Mouse (Mus musculus) CH12.LX (cell line): ENCODE results near the gene Npas1. TPM values are rescaled to one million over a fixed set of nuclear protein-coding genes. Genes with fewer than 3 reads are reported as not detected.

Experiments
- DNase-seq: peaks from one replicate; pipeline ENCODE4 v3.0.0-alpha.2; 2013; ENCODE audit errors: extremely low read depth
- H3K27ac ChIP-seq: 2 replicates; pipeline ENCODE4 v1.5.1; 2012; ENCODE audit warnings: low read depth, mild to moderate bottlenecking, control low read depth, moderate library complexity; ENCODE audit not compliant: insufficient read depth
- H3K27me3 ChIP-seq: replicated peaks from 2 replicates; pipeline ENCODE3; 2012; ENCODE audit warnings: inconsistent platforms
- H3K36me3 ChIP-seq, 2 experiments: replicated peaks in 1 of 2; 2 replicates each; pipeline versions ENCODE3 to v1.6.1; 2012; ENCODE audit warnings: inconsistent platforms in 1 of 2, low read length in 1 of 2, mild to moderate bottlenecking in 1 of 2, mixed read lengths in 1 of 2, moderate library complexity in 1 of 2; ENCODE audit not compliant: control insufficient read depth in 1 of 2, insufficient read depth in 1 of 2
- H3K4me1 ChIP-seq, 2 experiments: 2 replicates each; pipeline ENCODE4 v1.6.1; 2012; ENCODE audit warnings: inconsistent platforms in 1 of 2, moderate library complexity in 1 of 2; ENCODE audit not compliant: insufficient read depth in 2 of 2, control insufficient read depth in 1 of 2
- H3K4me2 ChIP-seq: 2 replicates; pipeline ENCODE4 v1.6.1; 2012; ENCODE audit warnings: low read depth, mild to moderate bottlenecking, control low read depth; ENCODE audit not compliant: poor library complexity, insufficient read depth, severe bottlenecking
- H3K4me3 ChIP-seq, 3 experiments: fragments of 150-350 bp in 1 of 3; sonication (generic) in 1 of 3; replicated peaks in 1 of 3; 2 replicates each; pipeline versions ENCODE3 to v1.5.1; 2011 to 2012; ENCODE audit warnings: low read depth in 2 of 3, low read length in 2 of 3, mild to moderate bottlenecking in 2 of 3, moderate library complexity in 2 of 3, control low read depth in 1 of 3, improper control_type of control experiment in 1 of 3, inconsistent platforms in 1 of 3, mixed read lengths in 1 of 3; ENCODE audit not compliant: poor library complexity in 1 of 3
- H3K79me2 ChIP-seq: replicated peaks from 2 replicates; pipeline ENCODE4 v1.6.1; 2012; ENCODE audit warnings: mild to moderate bottlenecking, moderate library complexity; ENCODE audit not compliant: control insufficient read depth, poor library complexity, insufficient read depth, severe bottlenecking; ENCODE audit errors: extremely low read depth
- H3K9ac ChIP-seq: 2 replicates; pipeline ENCODE4 v1.6.1; 2012; ENCODE audit warnings: low read depth, mild to moderate bottlenecking, control low read depth, moderate library complexity; ENCODE audit not compliant: insufficient read depth
- H3K9me3 ChIP-seq: replicated peaks from 2 replicates; pipeline ENCODE3; 2012; ENCODE audit warnings: low read length, inconsistent platforms, mixed read lengths
- BHLHE40 ChIP-seq: IDR thresholded peaks from 2 replicates; pipeline ENCODE4 v1.6.1; 2011; ENCODE audit warnings: mild to moderate bottlenecking, low read depth, low read length, improper control_type of control experiment
- CHD1 ChIP-seq: IDR thresholded peaks from 2 replicates; pipeline ENCODE4 v1.6.1; 2012; ENCODE audit warnings: low read depth, low read length, improper control_type of control experiment, inconsistent platforms
- E2F4 ChIP-seq: IDR thresholded peaks from 2 replicates; pipeline ENCODE4 v1.6.1; 2011; ENCODE audit warnings: low read depth, low read length, improper control_type of control experiment; ENCODE audit not compliant: insufficient replicate concordance
- ELF1 ChIP-seq: IDR thresholded peaks from 2 replicates; pipeline ENCODE4 v1.6.1; 2014; ENCODE audit warnings: low read depth, mild to moderate bottlenecking, inconsistent platforms, low read length, improper control_type of control experiment
- GABPA ChIP-seq: IDR thresholded peaks from 2 replicates; pipeline ENCODE4 v1.6.1; 2012; ENCODE audit warnings: low read depth, low read length, improper control_type of control experiment, inconsistent platforms; ENCODE audit not compliant: insufficient replicate concordance
- JUN ChIP-seq: IDR thresholded peaks from 2 replicates; pipeline ENCODE4 v1.6.1; 2011; ENCODE audit warnings: low read depth, mild to moderate bottlenecking, low read length, improper control_type of control experiment, moderate library complexity; ENCODE audit not compliant: insufficient read depth
- MAFK ChIP-seq: IDR thresholded peaks from 2 replicates; pipeline ENCODE4 v1.6.1; 2011; ENCODE audit warnings: low read length, improper control_type of control experiment; ENCODE audit not compliant: insufficient replicate concordance
- MAX ChIP-seq: IDR thresholded peaks from 2 replicates; pipeline ENCODE4 v1.6.1; 2011; ENCODE audit warnings: low read length, improper control_type of control experiment
- MAZ ChIP-seq: IDR thresholded peaks from 2 replicates; pipeline ENCODE4 v1.6.1; 2012; ENCODE audit warnings: low read depth, mild to moderate bottlenecking, inconsistent platforms, low read length, improper control_type of control experiment, moderate library complexity
- MEF2A ChIP-seq: IDR thresholded peaks from 2 replicates; pipeline ENCODE4 v1.6.1; 2014; ENCODE audit warnings: low read depth, mild to moderate bottlenecking, inconsistent platforms, low read length, improper control_type of control experiment, borderline replicate concordance
- NELFE ChIP-seq: IDR thresholded peaks from 2 replicates; pipeline ENCODE4 v1.6.1; 2011; ENCODE audit warnings: low read depth, low read length, improper control_type of control experiment
- NRF1 ChIP-seq: IDR thresholded peaks from 2 replicates; pipeline ENCODE4 v1.6.1; 2014; ENCODE audit warnings: low read depth, mild to moderate bottlenecking, inconsistent platforms, low read length, improper control_type of control experiment, moderate library complexity
- PAX5 ChIP-seq: IDR thresholded peaks from 2 replicates; pipeline ENCODE4 v1.6.1; 2012; ENCODE audit warnings: low read length, inconsistent platforms, mixed read lengths
- POLR2AphosphoS2 ChIP-seq: IDR thresholded peaks from 2 replicates; pipeline ENCODE4 v1.6.1; 2011; ENCODE audit warnings: low read depth, low read length, improper control_type of control experiment
- SMC3 ChIP-seq: IDR thresholded peaks from 2 replicates; pipeline ENCODE4 v1.6.1; 2011; ENCODE audit warnings: low read depth, low read length, improper control_type of control experiment
- TBP ChIP-seq: conservative IDR thresholded peaks from 2 replicates; pipeline ENCODE4 v1.6.1; 2011; ENCODE audit warnings: low read depth, low read length, improper control_type of control experiment
- TCF12 ChIP-seq: IDR thresholded peaks from 2 replicates; pipeline ENCODE4 v1.6.1; 2014; ENCODE audit warnings: low read depth, mild to moderate bottlenecking, inconsistent platforms, low read length, improper control_type of control experiment
- ZMIZ1 ChIP-seq: IDR thresholded peaks from 2 replicates; pipeline ENCODE4 v1.6.1; 2012; ENCODE audit warnings: low read depth, mild to moderate bottlenecking, inconsistent platforms, low read length, improper control_type of control experiment
- ZNF384 ChIP-seq: IDR thresholded peaks from 2 replicates; pipeline ENCODE4 v1.6.1; 2012; ENCODE audit warnings: low read depth, low read length, improper control_type of control experiment, inconsistent platforms
- dilution Hi-C: fragments of 300-500 bp; cut with MboI; formaldehyde crosslinking; loops from 2 replicates; pipeline ENCODE4 v1.14.3; 2020; ENCODE audit warnings: low sequenced_read_pairs; ENCODE audit not compliant: extremely low pct_unique_long_range_greater_than_20kb, extremely low pct_ligation_motif_present
- in situ Hi-C: fragments of 300-500 bp; cut with MboI; formaldehyde crosslinking; loops from 3 replicates; pipeline ENCODE4 v1.14.3; 2019; ENCODE audit warnings: low sequenced_read_pairs, low pct_ligation_motif_present, low pct_unique_long_range_greater_than_20kb, mixed read lengths
- polyA plus RNA-seq: library from polyadenylated mRNA; unstranded; fragments of >175 nt; gene quantifications from 2 replicates; pipeline ENCODE4 v1.2.1, GENCODE M21; 2012; ENCODE audit warnings: low read depth; ENCODE audit not compliant: insufficient read length
- total RNA-seq, 2 experiments: library from RNA; depleted of rRNA; stranded (reverse); fragments of 300-350 nt in 1 of 2; fragments of >200 nt in 1 of 2; gene quantifications; 2 replicates each; pipeline ENCODE4 v1.2.3; 2012 to 2014

Npas1 gene
- total and polyA plus RNA-seq, 3 experiments: 0.08 to 0.56 TPM; not detected in 1

DNA sequence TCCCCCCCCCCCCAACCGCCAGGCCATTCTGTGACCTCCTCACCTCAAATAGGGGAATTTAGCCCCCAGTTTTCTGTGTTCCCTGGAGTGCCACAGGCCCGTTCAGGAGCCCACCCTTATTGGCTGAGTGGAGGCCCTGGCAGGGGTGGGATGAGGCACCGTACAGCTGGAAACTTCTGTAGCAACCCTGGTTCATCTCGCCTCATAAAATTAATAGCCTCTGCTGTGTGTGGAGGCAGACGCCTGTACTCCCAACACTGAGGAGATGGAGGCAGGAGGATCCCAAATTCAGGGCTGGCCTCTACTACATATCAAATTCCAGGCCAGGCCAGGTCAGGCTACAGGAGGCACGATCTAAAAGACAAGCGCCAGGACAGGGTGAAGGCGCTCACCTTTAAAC, 3.7 kb downstream of the Npas1 start:
- Histone ChIP-seq H3K79me2 (no peaks in the 10 kb centered on the region), H3K4me1 (no peaks in the 10 kb centered on the region), H3K9ac (no peak overlapping the region), H3K9me3 (peaks cover 7% of the 10 kb centered on the region), H3K27me3 (peaks cover 2% of the 10 kb centered on the region), H3K4me3 (no peak overlapping the region), H3K4me2 (no peak overlapping the region), H3K27ac (no peak overlapping the region), H3K36me3 (no peaks in the 10 kb centered on the region)
- DNase-seq: no peak
- TF ChIP-seq NELFE: no peak
- no peak for TF ChIP-seq POLR2AphosphoS2
- no peak for TF ChIP-seq E2F4
- TF ChIP-seq NRF1: no peak
- no peak for TF ChIP-seq CHD1
- TF ChIP-seq ZNF384: no peak
- no peak for TF ChIP-seq PAX5
- no peak for TF ChIP-seq MAX
- no peak for TF ChIP-seq ZMIZ1
- TF ChIP-seq BHLHE40: no peak
- TF ChIP-seq GABPA: no peak
- TF ChIP-seq ELF1: no peak
- TF ChIP-seq JUN: no peak
- TF ChIP-seq SMC3: no peak
- TF ChIP-seq MAFK: no peak
- in situ Hi-C loops (no loop called here), dilution Hi-C loops (no loop called here)

GRCm38 (mm10) chr7:16472116-16472709, 5.3 kb downstream of the Npas1 start:
- H3K36me3 ChIP-seq: no peaks in the 10 kb centered on the region
- H3K9me3 ChIP-seq: peaks cover 7% of the 10 kb centered on the region
- DNase-seq: no peak
- dilution Hi-C loops: no loop called here
- peaks cover 2% of the 10 kb centered on the region for H3K27me3 ChIP-seq
- in situ Hi-C loops: no loop called here
- H3K27ac ChIP-seq: no peak overlapping the region
- H3K79me2 ChIP-seq: no peaks in the 10 kb centered on the region
- no peaks in the 10 kb centered on the region for H3K4me1 ChIP-seq
- H3K9ac ChIP-seq: no peak overlapping the region
- no peak for TF ChIP-seq ZMIZ1
- no peak for TF ChIP-seq TBP
- no peak for TF ChIP-seq E2F4
- no peak for TF ChIP-seq TCF12
- TF ChIP-seq MEF2A: no peak
- TF ChIP-seq CHD1: no peak
- TF ChIP-seq MAZ: no peak
- TF ChIP-seq BHLHE40: no peak
- TF ChIP-seq, all 38 proteins: peak for 0
- Histone ChIP-seq H3K4me3 (no peak overlapping the region), H3K4me2 (no peak overlapping the region)
